Mouse (Mus musculus): ENCODE results near the gene Rbms3. TPM values are rescaled to one million over a fixed set of nuclear protein-coding genes. Genes with fewer than 3 reads are reported as not detected.

Gene Rbms3
- polyA plus RNA-seq, 1 experiment, result 5.3 TPM

DNA sequence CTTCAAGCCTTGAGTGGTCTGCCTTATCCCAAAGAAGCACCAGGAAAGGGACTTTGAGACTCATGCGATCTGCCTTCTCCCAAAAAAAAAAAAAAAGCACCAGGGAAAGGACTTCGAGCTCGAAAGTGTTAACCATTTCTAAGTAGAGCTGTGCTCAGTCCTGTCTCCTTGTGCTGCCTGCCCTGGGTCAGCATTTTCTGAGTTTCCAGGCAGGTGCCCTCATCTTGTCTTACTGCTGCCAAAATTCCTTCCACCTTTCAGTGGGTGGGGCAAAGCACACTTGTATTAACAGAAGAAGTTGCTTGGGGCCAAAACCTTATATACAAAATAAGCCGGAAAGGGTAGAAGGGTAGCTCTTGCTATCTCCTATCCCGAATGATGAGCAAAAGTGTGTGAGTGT is 248.8 kb downstream of the Rbms3 start:
- H3K27ac ChIP-seq (ENCODE audit: insufficient read depth, low read length), result no peak overlapping the region
- H3K4me1 ChIP-seq (ENCODE audit: control insufficient read depth, insufficient read depth, low read length), result no peaks in the 10 kb centered on the region
- TF ChIP-seq CTCF (IDR thresholded peaks at IDR 0.05; ENCODE audit: extremely low read depth, insufficient read depth, low read length), result no peak
- H3K4me3 ChIP-seq (ENCODE audit: insufficient read depth, low read length), result no peak overlapping the region

DNA sequence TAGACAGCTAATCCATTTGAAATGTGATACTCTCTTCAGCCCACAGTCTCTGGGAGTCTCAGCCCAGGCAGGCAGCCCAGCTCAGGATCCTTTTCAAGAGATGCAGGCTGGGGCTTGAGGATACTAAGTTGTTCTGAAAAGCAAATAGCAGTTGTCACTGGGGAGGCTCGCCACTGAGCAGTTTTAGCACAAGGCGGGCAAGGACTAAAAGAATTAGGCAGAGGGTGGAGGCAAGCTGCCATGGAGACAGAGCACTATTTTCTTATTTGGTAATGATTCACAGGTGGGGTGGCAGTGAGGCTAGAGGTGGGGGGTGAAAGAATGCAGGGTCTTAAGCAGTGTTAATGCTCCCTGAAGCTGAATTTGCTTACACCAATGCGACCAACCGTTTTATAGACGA is 249.6 kb downstream of the Rbms3 start:
- Histone ChIP-seq H3K4me3 (ENCODE audit: insufficient read depth, low read length) (no peak overlapping the region), H3K27ac (ENCODE audit: insufficient read depth, low read length) (no peak overlapping the region), H3K4me1 (ENCODE audit: control insufficient read depth, insufficient read depth, low read length) (no peaks in the 10 kb centered on the region)
- no peak for TF ChIP-seq CTCF (IDR thresholded peaks at IDR 0.05; ENCODE audit: extremely low read depth, insufficient read depth, low read length)

GRCm38 (mm10) chr9:117379448-117379983 is 250.2 kb downstream of the Rbms3 start:
- Histone ChIP-seq H3K27ac (ENCODE audit: insufficient read depth, low read length) (no peak overlapping the region), H3K4me1 (ENCODE audit: control insufficient read depth, insufficient read depth, low read length) (no peaks in the 10 kb centered on the region), H3K4me3 (ENCODE audit: insufficient read depth, low read length) (no peak overlapping the region)
- no peak for TF ChIP-seq POLR2A (IDR thresholded peaks at IDR 0.05; ENCODE audit: extremely low read depth, insufficient read depth, low read length)
- no peak for TF ChIP-seq CTCF (IDR thresholded peaks at IDR 0.05; ENCODE audit: extremely low read depth, insufficient read depth, low read length)

DNA sequence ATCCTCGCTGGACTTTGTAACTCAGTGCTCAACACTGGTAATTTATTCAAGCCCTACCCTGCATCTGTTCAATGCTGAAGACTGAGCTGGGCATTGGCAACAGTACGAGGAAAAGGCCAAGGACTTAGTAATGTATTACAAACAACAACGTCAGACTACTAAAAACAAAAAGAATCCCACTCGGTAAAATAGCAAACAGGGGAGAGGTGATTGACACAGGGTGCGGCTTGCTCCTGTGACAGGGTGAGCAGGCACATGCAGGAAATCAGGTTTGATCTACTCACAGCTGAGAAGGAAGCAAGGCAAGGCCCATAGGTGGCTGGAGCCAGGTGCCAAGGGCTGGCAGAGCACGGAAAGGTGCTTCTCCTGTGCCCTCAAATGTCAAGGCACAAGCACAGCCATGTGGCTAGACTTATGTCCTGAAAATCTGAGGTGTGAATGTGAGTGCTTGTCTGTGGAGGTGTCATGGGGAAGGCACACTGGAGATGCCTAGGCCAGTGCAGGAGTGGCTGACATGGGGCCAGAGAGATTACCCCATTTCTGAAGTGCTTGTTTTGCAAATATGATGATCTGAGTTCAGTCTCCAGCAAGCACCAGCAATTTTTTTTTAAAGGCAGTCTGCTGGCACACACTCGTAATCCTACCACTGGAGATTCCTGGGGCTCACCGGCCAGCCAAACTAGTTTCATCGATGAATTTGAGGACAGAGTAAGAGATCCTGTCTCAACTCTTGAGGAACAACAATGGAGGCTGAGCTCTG is 251.4 kb downstream of the Rbms3 start:
- H3K27ac ChIP-seq (ENCODE audit: insufficient read depth, low read length), result no peak overlapping the region
- no peak overlapping the region for H3K4me3 ChIP-seq (ENCODE audit: insufficient read depth, low read length)
- TF ChIP-seq CTCF (IDR thresholded peaks at IDR 0.05; ENCODE audit: extremely low read depth, insufficient read depth, low read length) (no peak), POLR2A (IDR thresholded peaks at IDR 0.05; ENCODE audit: extremely low read depth, insufficient read depth, low read length) (no peak)
- no peaks in the 10 kb centered on the region for H3K4me1 ChIP-seq (ENCODE audit: control insufficient read depth, insufficient read depth, low read length)

DNA sequence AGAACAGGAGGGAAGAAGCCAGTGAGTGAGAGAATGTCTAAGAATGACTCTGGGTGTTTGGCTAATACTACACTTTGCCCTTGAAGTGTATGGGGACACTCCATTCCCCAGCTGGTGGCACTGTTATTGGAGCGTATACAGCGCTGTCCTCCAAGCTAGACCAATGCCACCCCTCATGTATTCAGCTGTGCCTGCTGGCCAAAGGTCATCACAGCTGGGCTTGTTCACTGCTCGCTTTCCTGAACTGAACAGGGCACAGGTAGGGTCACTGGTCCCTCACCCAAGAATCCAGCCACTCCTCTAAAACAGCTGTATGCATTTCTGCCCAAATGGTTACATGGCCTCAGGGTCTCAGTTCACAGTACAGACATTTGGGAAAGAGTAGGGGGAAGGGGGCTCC is 253.9 kb downstream of the Rbms3 start:
- Histone ChIP-seq H3K4me1 (ENCODE audit: control insufficient read depth, insufficient read depth, low read length) (peaks cover 3% of the 10 kb centered on the region; the same call in 1 of the 2 replicates), H3K27ac (ENCODE audit: insufficient read depth, low read length) (no peak overlapping the region), H3K4me3 (ENCODE audit: insufficient read depth, low read length) (no peak overlapping the region)
- TF ChIP-seq CTCF (IDR thresholded peaks at IDR 0.05; ENCODE audit: extremely low read depth, insufficient read depth, low read length), result no peak
- no peak for TF ChIP-seq POLR2A (IDR thresholded peaks at IDR 0.05; ENCODE audit: extremely low read depth, insufficient read depth, low read length)

DNA sequence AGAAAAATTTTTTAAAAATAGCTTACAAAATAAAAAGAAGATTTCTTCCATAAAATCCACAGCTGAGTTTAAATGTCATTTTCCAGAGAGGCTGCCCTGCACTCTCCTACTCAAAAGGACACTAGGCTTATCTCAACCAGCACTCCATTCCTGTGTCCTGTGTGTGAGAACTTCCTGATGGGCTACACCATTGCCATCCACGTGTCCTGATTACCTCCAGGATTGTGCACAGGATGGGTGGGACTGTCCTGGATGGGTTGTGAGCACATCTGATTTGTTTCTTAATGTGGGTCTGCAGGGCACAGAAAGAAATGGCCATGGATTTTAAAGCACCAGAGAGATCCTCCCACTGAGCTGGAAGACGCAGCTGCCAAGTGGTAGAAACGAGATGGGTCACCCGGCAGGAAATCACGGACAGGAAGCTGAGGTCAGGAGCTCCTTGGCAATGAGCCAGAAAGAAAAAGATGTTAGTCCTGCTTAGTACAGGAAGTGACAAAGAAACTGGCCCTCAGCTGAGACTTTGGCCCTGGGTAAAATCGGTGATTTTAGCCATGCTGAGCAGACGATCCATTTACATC is 256.5 kb downstream of the Rbms3 start:
- Histone ChIP-seq H3K4me3 (ENCODE audit: insufficient read depth, low read length) (no peak overlapping the region), H3K27ac (ENCODE audit: insufficient read depth, low read length) (no peak overlapping the region), H3K4me1 (ENCODE audit: control insufficient read depth, insufficient read depth, low read length) (peaks cover 3% of the 10 kb centered on the region; the same call in 1 of the 2 replicates)
- no peak for TF ChIP-seq CTCF (IDR thresholded peaks at IDR 0.05; ENCODE audit: extremely low read depth, insufficient read depth, low read length)

- Histone ChIP-seq H3K4me3 (ENCODE audit: insufficient read depth, low read length) (no peak overlapping the region), H3K27ac (ENCODE audit: insufficient read depth, low read length) (no peak overlapping the region), H3K4me1 (ENCODE audit: control insufficient read depth, insufficient read depth, low read length) (peaks cover 3% of the 10 kb centered on the region; the same call in 1 of the 2 replicates)
- TF ChIP-seq CTCF (IDR thresholded peaks at IDR 0.05; ENCODE audit: extremely low read depth, insufficient read depth, low read length) (no peak), POLR2A (IDR thresholded peaks at IDR 0.05; ENCODE audit: extremely low read depth, insufficient read depth, low read length) (no peak)
These were observed 257.7 kb downstream of the Rbms3 start for GRCm38 (mm10) chr9:117371980-117372379.

DNA sequence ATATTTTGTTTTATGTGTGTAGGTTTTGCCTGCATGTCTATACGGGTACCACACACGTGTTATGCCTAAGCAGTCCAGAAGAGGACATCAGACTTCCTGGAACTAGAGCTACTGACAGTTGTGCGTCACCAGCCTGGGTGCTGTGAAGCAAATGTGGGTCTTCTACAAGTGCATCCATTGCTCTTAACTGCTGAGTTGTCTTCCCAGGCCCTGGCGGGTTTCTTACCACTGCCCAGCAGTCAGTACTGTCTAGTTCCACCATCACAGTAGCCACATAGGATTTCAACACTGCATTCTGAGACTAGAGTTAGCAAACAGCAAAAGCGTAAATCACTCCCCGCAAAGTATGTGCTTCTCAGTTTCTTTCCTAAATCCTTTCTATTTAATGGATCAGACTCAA is 259.6 kb downstream of the Rbms3 start:
- Histone ChIP-seq H3K27ac (ENCODE audit: insufficient read depth, low read length) (no peak overlapping the region), H3K4me3 (ENCODE audit: insufficient read depth, low read length) (no peak overlapping the region), H3K4me1 (ENCODE audit: control insufficient read depth, insufficient read depth, low read length) (peaks cover 3% of the 10 kb centered on the region; the same call in 1 of the 2 replicates)
- no peak for TF ChIP-seq CTCF (IDR thresholded peaks at IDR 0.05; ENCODE audit: extremely low read depth, insufficient read depth, low read length)
- no peak for TF ChIP-seq POLR2A (IDR thresholded peaks at IDR 0.05; ENCODE audit: extremely low read depth, insufficient read depth, low read length)

GRCm38 (mm10) chr9:117368016-117368415 is 261.7 kb downstream of the Rbms3 start:
- peaks cover 3% of the 10 kb centered on the region; the same call in 1 of the 2 replicates for H3K4me1 ChIP-seq (ENCODE audit: control insufficient read depth, insufficient read depth, low read length)
- no peak overlapping the region for H3K27ac ChIP-seq (ENCODE audit: insufficient read depth, low read length)
- no peak overlapping the region for H3K4me3 ChIP-seq (ENCODE audit: insufficient read depth, low read length)
- TF ChIP-seq POLR2A (IDR thresholded peaks at IDR 0.05; ENCODE audit: extremely low read depth, insufficient read depth, low read length) (no peak), CTCF (IDR thresholded peaks at IDR 0.05; ENCODE audit: extremely low read depth, insufficient read depth, low read length) (no peak)

DNA sequence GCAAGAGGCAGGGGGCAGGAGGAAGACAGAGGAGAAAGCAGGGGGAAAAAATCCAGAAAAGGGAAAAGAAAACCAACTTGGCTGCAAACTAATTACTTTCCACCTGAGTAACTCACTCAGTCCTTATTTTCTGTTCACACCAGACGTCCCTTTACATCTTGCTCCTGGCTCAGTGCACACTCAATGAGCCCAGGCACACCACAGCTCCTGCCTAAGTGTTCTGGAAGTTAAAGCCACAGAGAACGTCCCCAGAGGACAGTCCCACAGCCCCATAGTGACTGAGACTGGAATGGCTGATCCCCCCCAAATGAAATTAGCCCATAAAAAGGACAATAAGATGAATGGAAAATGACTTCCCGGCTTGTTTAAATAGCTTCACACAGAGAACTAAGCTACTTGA is 265.1 kb downstream of the Rbms3 start:
- no peak overlapping the region for H3K4me3 ChIP-seq (ENCODE audit: insufficient read depth, low read length)
- no peak overlapping the region for H3K27ac ChIP-seq (ENCODE audit: insufficient read depth, low read length)
- no peaks in the 10 kb centered on the region for H3K4me1 ChIP-seq (ENCODE audit: control insufficient read depth, insufficient read depth, low read length)
- TF ChIP-seq CTCF (IDR thresholded peaks at IDR 0.05; ENCODE audit: extremely low read depth, insufficient read depth, low read length) (no peak), POLR2A (IDR thresholded peaks at IDR 0.05; ENCODE audit: extremely low read depth, insufficient read depth, low read length) (no peak)

All from cortical plate, adult 2 months (tissue).